Mouse (Mus musculus) lung, adult 2 months (tissue): ENCODE measurements around the gene Hmmr.

Experiments used
- CTCF ChIP-seq: fragments of 200-500 bp; IDR thresholded peaks from 2 replicates; pipeline ENCODE4 v1.5.1; 2011; ENCODE audit warnings: mild to moderate bottlenecking, low read length, control low read depth; ENCODE audit not compliant: insufficient read depth
- POLR2A ChIP-seq: fragments of 200-500 bp; IDR thresholded peaks from 2 replicates; pipeline ENCODE4 v1.6.1; 2011; ENCODE audit warnings: low read depth, mild to moderate bottlenecking, control low read depth, low read length, borderline replicate concordance; ENCODE audit errors: extremely low read depth

- TF ChIP-seq CTCF (no peak), POLR2A (no peak)
Measured at GRCm38 (mm10) chr11:40682456-40682855, 50.8 kb downstream of the Hmmr start.
